Mouse (Mus musculus) olfactory bulb, adult 2 months (tissue): ENCODE measurements around the gene Ttc24.

Experiments used
- CTCF ChIP-seq: fragments of 200-500 bp; IDR thresholded peaks from 2 replicates; pipeline ENCODE4 v1.5.1; 2012; ENCODE audit warnings: low read depth, mild to moderate bottlenecking, low read length, moderate library complexity; ENCODE audit not compliant: insufficient read depth
- POLR2A ChIP-seq: fragments of 200-500 bp; IDR thresholded peaks from 2 replicates; pipeline ENCODE4 v1.6.1; 2012; ENCODE audit warnings: mild to moderate bottlenecking, low read depth, low read length, moderate library complexity; ENCODE audit not compliant: insufficient read depth

- TF ChIP-seq POLR2A (no peak), CTCF (no peak)
Observed at GRCm38 (mm10) chr3:88097666-88098065, 19.6 kb upstream of the Ttc24 start.
